Mouse (Mus musculus): ENCODE data around the gene Psors1c2. TPM values are rescaled to one million over a fixed set of nuclear protein-coding genes. Genes with fewer than 3 reads are reported as not detected.

The Psors1c2 gene
- 0.22 and 0.46 TPM in 2 replicates for polyA plus RNA-seq (2014; fragmentation: Nextera tagmentation; extraction: Ambion mirVana)

DNA sequence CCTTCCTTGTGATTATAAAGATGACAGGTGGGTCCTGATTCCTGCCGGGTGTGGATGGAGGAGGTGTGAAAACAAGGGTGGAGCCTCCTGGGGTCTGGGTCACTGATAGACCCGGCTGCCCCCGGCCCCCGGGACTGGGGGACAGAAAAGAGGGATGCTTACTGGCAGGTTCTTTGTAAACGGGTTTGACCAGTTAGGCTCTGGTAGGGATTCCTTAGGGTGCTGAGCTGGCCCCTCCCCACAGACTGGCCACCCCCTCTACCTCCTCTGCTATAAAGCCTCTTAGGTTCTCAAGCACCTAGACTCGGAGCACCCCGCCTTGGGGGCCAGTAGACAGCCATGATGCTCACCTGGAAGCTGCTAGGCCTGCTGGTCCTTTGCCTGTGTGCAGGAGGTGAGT lies at the start of gene Psors1c2:
Psors1c2 (plus strand) TSS at position 301 of the 400 bp plus-strand sequence.
- H3K9ac ChIP-seq (ENCODE audit: low read length), result no peak within 1 kb of the TSS
- H3K4me3 ChIP-seq (ENCODE audit: low read depth, low read length), result no peak within 1 kb of the TSS
- 48% methylated on average over 7 of the region's 7 CpGs for WGBS
- no peaks in the 10 kb centered on the region for H3K4me1 ChIP-seq (ENCODE audit: control insufficient read depth, insufficient read depth, low read length)
- H3K27me3 ChIP-seq (ENCODE audit: control insufficient read depth, insufficient read depth, low read length), result no peaks in the 10 kb centered on the region
- no peak for ATAC-seq (ENCODE audit: low FRiP score)
- H3K4me2 ChIP-seq, result no peak within 1 kb of the TSS
- DNase-seq (ENCODE audit: low spot score, missing footprints), result no peak
- peaks cover 4% of the 10 kb centered on the region; the same call in 1 of the 2 replicates for H3K36me3 ChIP-seq (ENCODE audit: control insufficient read depth, insufficient read depth, low read length)
- H3K27ac ChIP-seq (ENCODE audit: low read depth, low read length), result no peak within 1 kb of the TSS
- H3K9me3 ChIP-seq (ENCODE audit: control insufficient read depth, low read length), result no peaks in the 10 kb centered on the region

- ATAC-seq (ENCODE audit: low FRiP score), result no peak
- Histone ChIP-seq H3K36me3 (ENCODE audit: control insufficient read depth, insufficient read depth, low read length) (no peaks in the 10 kb centered on the region), H3K4me3 (ENCODE audit: low read depth, low read length) (no peak overlapping the region), H3K27me3 (ENCODE audit: control insufficient read depth, insufficient read depth, low read length) (no peaks in the 10 kb centered on the region), H3K9me3 (ENCODE audit: control insufficient read depth, low read length) (no peaks in the 10 kb centered on the region), H3K9ac (ENCODE audit: low read length) (no peak overlapping the region), H3K4me2 (no peak overlapping the region), H3K4me1 (ENCODE audit: control insufficient read depth, insufficient read depth, low read length) (no peaks in the 10 kb centered on the region), H3K27ac (ENCODE audit: low read depth, low read length) (no peak overlapping the region)
- 2% methylated on average over 9 of the region's 9 CpGs for WGBS
- DNase-seq (ENCODE audit: low spot score, missing footprints), result peak; percentile 92
Measured at GRCm38 (mm10) chr17:35484066-35484465, 48.9 kb upstream of the Psors1c2 start.

DNA sequence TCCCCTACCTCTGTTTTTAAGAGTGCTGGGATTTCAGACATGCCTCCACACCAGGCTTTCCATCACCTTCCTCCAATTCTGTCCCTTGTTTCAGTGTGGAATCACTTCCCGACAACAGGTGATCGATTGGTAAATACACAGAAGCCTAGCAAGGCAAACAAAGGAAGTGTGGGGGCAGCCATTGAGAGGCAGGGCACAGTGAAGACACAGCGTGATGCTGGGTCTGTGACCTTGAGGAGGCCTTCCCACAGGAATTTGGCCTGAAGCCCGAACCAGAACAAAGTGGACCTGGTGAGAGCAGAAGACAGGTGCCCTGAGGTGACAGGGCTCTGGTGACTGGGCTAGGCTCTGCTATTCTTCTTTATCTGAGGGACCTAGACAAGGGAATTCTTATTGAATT lies 47.3 kb upstream of the Psors1c2 start:
- DNase-seq (ENCODE audit: low spot score, missing footprints) (peak; percentile 67), ATAC-seq (ENCODE audit: low FRiP score) (no peak)
- H3K27ac ChIP-seq (ENCODE audit: low read depth, low read length), result no peak overlapping the region
- no peak overlapping the region for H3K9ac ChIP-seq (ENCODE audit: low read length)
- H3K4me3 ChIP-seq (ENCODE audit: low read depth, low read length), result no peak overlapping the region
- no peaks in the 10 kb centered on the region for H3K9me3 ChIP-seq (ENCODE audit: control insufficient read depth, low read length)
- no peak overlapping the region for H3K4me2 ChIP-seq
- no peaks in the 10 kb centered on the region for H3K27me3 ChIP-seq (ENCODE audit: control insufficient read depth, insufficient read depth, low read length)
- 43% methylated on average over 4 of the region's 4 CpGs for WGBS
- H3K4me1 ChIP-seq (ENCODE audit: control insufficient read depth, insufficient read depth, low read length), result no peaks in the 10 kb centered on the region
- no peaks in the 10 kb centered on the region for H3K36me3 ChIP-seq (ENCODE audit: control insufficient read depth, insufficient read depth, low read length)

GRCm38 (mm10) chr17:35486726-35487125 lies 46.3 kb upstream of the Psors1c2 start:
- ATAC-seq (ENCODE audit: low FRiP score), result no peak
- no peaks in the 10 kb centered on the region for H3K9me3 ChIP-seq (ENCODE audit: control insufficient read depth, low read length)
- H3K27ac ChIP-seq (ENCODE audit: low read depth, low read length), result no peak overlapping the region
- H3K4me2 ChIP-seq, result no peak overlapping the region
- H3K9ac ChIP-seq (ENCODE audit: low read length), result no peak overlapping the region
- no peak overlapping the region for H3K4me3 ChIP-seq (ENCODE audit: low read depth, low read length)
- no peaks in the 10 kb centered on the region for H3K36me3 ChIP-seq (ENCODE audit: control insufficient read depth, insufficient read depth, low read length)
- H3K27me3 ChIP-seq (ENCODE audit: control insufficient read depth, insufficient read depth, low read length), result no peaks in the 10 kb centered on the region
- DNase-seq (ENCODE audit: low spot score, missing footprints), result peak; percentile 73
- no peaks in the 10 kb centered on the region for H3K4me1 ChIP-seq (ENCODE audit: control insufficient read depth, insufficient read depth, low read length)
- 67% methylated on average over 10 of the region's 10 CpGs for WGBS

GRCm38 (mm10) chr17:35488041-35488440 lies 45.0 kb upstream of the Psors1c2 start:
- peak; percentile 82 for DNase-seq (ENCODE audit: low spot score, missing footprints)
- 88% methylated on average over 2 of the region's 2 CpGs for WGBS

GRCm38 (mm10) chr17:35490320-35490719 lies 42.7 kb upstream of the Psors1c2 start:
- DNase-seq (ENCODE audit: low spot score, missing footprints) (no peak), ATAC-seq (ENCODE audit: low FRiP score) (no peak)
- Histone ChIP-seq H3K27ac (ENCODE audit: low read depth, low read length) (no peak overlapping the region), H3K4me2 (no peak overlapping the region), H3K9me3 (ENCODE audit: control insufficient read depth, low read length) (no peaks in the 10 kb centered on the region), H3K4me3 (ENCODE audit: low read depth, low read length) (no peak overlapping the region), H3K9ac (ENCODE audit: low read length) (no peak overlapping the region), H3K27me3 (ENCODE audit: control insufficient read depth, insufficient read depth, low read length) (no peaks in the 10 kb centered on the region), H3K36me3 (ENCODE audit: control insufficient read depth, insufficient read depth, low read length) (no peaks in the 10 kb centered on the region), H3K4me1 (ENCODE audit: control insufficient read depth, insufficient read depth, low read length) (no peaks in the 10 kb centered on the region)
- 54% methylated on average over 5 of the region's 5 CpGs for WGBS

More at GRCm38 (mm10) chr17:35488041-35488440, 45.0 kb upstream of the Psors1c2 start:
- H3K9ac ChIP-seq (ENCODE audit: low read length), result no peak overlapping the region
- H3K27me3 ChIP-seq (ENCODE audit: control insufficient read depth, insufficient read depth, low read length), result no peaks in the 10 kb centered on the region
- no peak overlapping the region for H3K4me3 ChIP-seq (ENCODE audit: low read depth, low read length)
- H3K4me2 ChIP-seq, result no peak overlapping the region
- no peak overlapping the region for H3K27ac ChIP-seq (ENCODE audit: low read depth, low read length)
- ATAC-seq (ENCODE audit: low FRiP score), result no peak
- no peaks in the 10 kb centered on the region for H3K36me3 ChIP-seq (ENCODE audit: control insufficient read depth, insufficient read depth, low read length)
- no peaks in the 10 kb centered on the region for H3K9me3 ChIP-seq (ENCODE audit: control insufficient read depth, low read length)
- no peaks in the 10 kb centered on the region for H3K4me1 ChIP-seq (ENCODE audit: control insufficient read depth, insufficient read depth, low read length)

DNA sequence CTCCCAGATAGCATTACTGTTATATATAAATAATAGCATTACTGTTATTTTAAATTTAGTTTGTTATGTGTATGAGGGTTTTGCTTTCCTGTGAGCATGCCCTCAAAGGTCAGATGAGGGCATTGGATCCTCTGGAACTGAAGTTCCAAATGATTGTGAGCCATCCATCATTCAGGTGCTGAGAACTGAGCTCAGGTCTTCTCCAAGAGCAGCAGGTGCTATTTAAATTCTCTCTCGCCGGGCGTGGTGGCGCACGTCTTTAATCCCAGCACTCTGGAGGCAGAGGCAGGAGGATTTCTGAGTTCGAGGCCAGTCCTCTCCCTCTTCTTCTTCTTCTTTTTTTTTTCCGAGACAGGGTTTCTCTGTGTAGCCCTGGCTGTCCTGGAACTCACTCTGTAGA lies 35.9 kb upstream of the Psors1c2 start:
- Histone ChIP-seq H3K4me3 (ENCODE audit: low read depth, low read length) (no peak overlapping the region), H3K27me3 (ENCODE audit: control insufficient read depth, insufficient read depth, low read length) (no peaks in the 10 kb centered on the region), H3K27ac (ENCODE audit: low read depth, low read length) (no peak overlapping the region), H3K4me2 (no peak overlapping the region), H3K9ac (ENCODE audit: low read length) (no peak overlapping the region), H3K9me3 (ENCODE audit: control insufficient read depth, low read length) (no peaks in the 10 kb centered on the region), H3K4me1 (ENCODE audit: control insufficient read depth, insufficient read depth, low read length) (no peaks in the 10 kb centered on the region), H3K36me3 (ENCODE audit: control insufficient read depth, insufficient read depth, low read length) (no peaks in the 10 kb centered on the region)
- 97% methylated on average over 7 of the region's 7 CpGs for WGBS
- no peak for ATAC-seq (ENCODE audit: low FRiP score)
- peak; percentile 33 for DNase-seq (ENCODE audit: low spot score, missing footprints)

GRCm38 (mm10) chr17:35502226-35502625 lies 30.8 kb upstream of the Psors1c2 start:
- WGBS, result 3% methylated on average over 6 of the region's 6 CpGs

GRCm38 (mm10) chr17:35502762-35503161 lies 30.2 kb upstream of the Psors1c2 start:
- H3K4me2 ChIP-seq, result no peak overlapping the region
- no peak overlapping the region for H3K27ac ChIP-seq (ENCODE audit: low read depth, low read length)
- no peak overlapping the region for H3K9ac ChIP-seq (ENCODE audit: low read length)
- H3K4me3 ChIP-seq (ENCODE audit: low read depth, low read length), result no peak overlapping the region
- DNase-seq (ENCODE audit: low spot score, missing footprints), result peak; percentile 51
- H3K4me1 ChIP-seq (ENCODE audit: control insufficient read depth, insufficient read depth, low read length), result 0 out of 2 replicates have a peak, but pooled peaks cover 4% of the 10 kb centered on the region
- H3K36me3 ChIP-seq (ENCODE audit: control insufficient read depth, insufficient read depth, low read length), result no peaks in the 10 kb centered on the region
- no peak for ATAC-seq (ENCODE audit: low FRiP score)
- H3K9me3 ChIP-seq (ENCODE audit: control insufficient read depth, low read length), result no peaks in the 10 kb centered on the region
- 37% methylated on average over 5 of the region's 5 CpGs for WGBS
- H3K27me3 ChIP-seq (ENCODE audit: control insufficient read depth, insufficient read depth, low read length), result peaks cover 25% of the 10 kb centered on the region

More at GRCm38 (mm10) chr17:35502226-35502625, 30.8 kb upstream of the Psors1c2 start:
- Histone ChIP-seq H3K27ac (ENCODE audit: low read depth, low read length) (no peak overlapping the region), H3K4me2 (no peak overlapping the region), H3K9ac (ENCODE audit: low read length) (no peak overlapping the region), H3K9me3 (ENCODE audit: control insufficient read depth, low read length) (no peaks in the 10 kb centered on the region), H3K4me3 (ENCODE audit: low read depth, low read length) (no peak overlapping the region), H3K36me3 (ENCODE audit: control insufficient read depth, insufficient read depth, low read length) (no peaks in the 10 kb centered on the region), H3K27me3 (ENCODE audit: control insufficient read depth, insufficient read depth, low read length) (peaks cover 21% of the 10 kb centered on the region), H3K4me1 (ENCODE audit: control insufficient read depth, insufficient read depth, low read length) (0 out of 2 replicates have a peak, but pooled peaks cover 4% of the 10 kb centered on the region)
- no peak for ATAC-seq (ENCODE audit: low FRiP score)
- peak; percentile 81 for DNase-seq (ENCODE audit: low spot score, missing footprints)
